Mouse (Mus musculus) small intestine, adult 2 months (tissue): Measurements from ENCODE around the gene Samd1. TPM values are rescaled to one million over a fixed set of nuclear protein-coding genes. Genes with fewer than 3 reads are reported as not detected.

ENCODE experiments used
- H3K27ac ChIP-seq: fragments of 200-500 bp; 2 replicates; pipeline ENCODE4 v1.5.1; 2012; ENCODE audit warnings: low read depth, low read length, control low read depth, inconsistent platforms; ENCODE audit not compliant: insufficient read depth
- H3K27me3 ChIP-seq: fragments of 200-500 bp; 2 replicates; pipeline ENCODE4 v1.6.1; 2012; ENCODE audit warnings: mild to moderate bottlenecking, moderate library complexity, low read length, inconsistent platforms; ENCODE audit not compliant: control insufficient read depth, insufficient read depth
- H3K36me3 ChIP-seq: fragments of 200-500 bp; 2 replicates; pipeline ENCODE4 v1.6.1; 2012; ENCODE audit warnings: mild to moderate bottlenecking, low read length, control low read depth, inconsistent platforms; ENCODE audit not compliant: control insufficient read depth, insufficient read depth
- H3K4me1 ChIP-seq: fragments of 200-500 bp; 2 replicates; pipeline ENCODE4 v1.6.1; 2012; ENCODE audit warnings: low read length, inconsistent platforms, mixed read lengths; ENCODE audit not compliant: control insufficient read depth, insufficient read depth, insufficient read length
- H3K4me3 ChIP-seq: fragments of 200-500 bp; 2 replicates; pipeline ENCODE4 v1.5.1; 2012; ENCODE audit warnings: low read depth, mild to moderate bottlenecking, control low read depth, inconsistent platforms, low read length, moderate library complexity
- CTCF ChIP-seq: fragments of 200-500 bp; IDR thresholded peaks from 2 replicates; pipeline ENCODE4 v1.5.1; 2012; ENCODE audit warnings: low read depth, mild to moderate bottlenecking, control low read depth, inconsistent platforms, low read length, moderate library complexity, mixed read lengths; ENCODE audit not compliant: insufficient replicate concordance, insufficient read length; ENCODE audit errors: extremely low read depth
- POLR2A ChIP-seq: fragments of 200-500 bp; IDR thresholded peaks from 2 replicates; pipeline ENCODE4 v1.6.1; 2012; ENCODE audit warnings: low read depth, mild to moderate bottlenecking, control low read depth, inconsistent platforms, low read length, moderate library complexity
- WGBS: fragments of 180-500 bp; shearing (Covaris S2); methylation state at CpG from one replicate; pipeline ENCODE4 v1.1.7; 2018; 5-methylcytosine and 5-hydroxymethylcytosine counted together
- polyA plus RNA-seq: library from polyadenylated mRNA; depleted of rRNA; stranded (reverse); fragments of >200 nt; gene quantifications from 2 replicates; pipeline ENCODE4 v1.2.3, GENCODE M21; 2012; rRNA removed

Samd1 gene
- polyA plus RNA-seq, 1 experiment: 35.1 TPM

DNA sequence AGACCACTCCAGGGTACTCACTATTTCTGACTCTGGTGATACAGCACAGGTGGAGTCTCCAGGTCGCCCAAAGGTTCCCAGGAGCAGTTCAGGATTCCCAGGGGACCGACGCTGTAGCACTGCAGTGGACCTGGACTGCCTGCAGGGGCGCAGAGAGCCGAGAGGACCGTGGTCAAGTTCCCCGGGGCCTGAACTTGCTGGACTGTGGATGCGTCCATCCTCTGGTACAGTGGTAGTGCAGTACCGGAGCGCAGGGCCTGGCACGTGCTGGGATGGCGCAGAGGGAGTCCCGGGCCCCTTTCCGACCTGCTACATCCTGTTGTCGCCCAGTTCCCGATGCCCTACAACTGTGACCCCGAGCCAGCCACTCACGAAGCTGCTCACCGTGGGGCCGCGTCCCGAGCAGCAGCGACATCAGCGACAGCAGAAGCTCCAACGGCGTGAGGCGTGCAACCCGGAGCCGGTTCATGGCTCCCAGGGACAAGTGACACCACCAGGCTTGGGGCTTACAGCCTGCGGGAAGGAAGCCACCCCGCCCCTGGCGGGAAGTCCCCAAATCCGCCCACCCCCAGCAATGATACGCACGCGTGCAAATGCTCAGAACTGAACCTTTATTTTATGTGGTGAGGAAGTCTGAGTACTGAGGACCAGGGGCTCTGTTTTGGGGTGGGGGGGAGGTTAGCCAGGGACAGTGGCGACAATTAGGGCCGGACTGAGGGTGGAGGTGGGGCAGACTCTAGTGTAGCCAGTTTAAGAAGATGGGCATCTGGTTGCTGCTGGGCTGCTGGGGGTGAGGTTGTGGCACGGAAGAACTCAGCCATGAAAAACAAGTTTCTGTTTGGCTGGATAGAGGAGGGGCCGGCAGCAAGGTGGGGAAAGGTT, 44.8 kb downstream of the Samd1 start, which contains the start of gene Il27ra:
Il27ra (minus strand) TSS at position 524 of the 882 bp plus-strand sequence.
- H3K27ac ChIP-seq: peak within 1 kb of the TSS; percentile 38; the same call in 1 of the 2 replicates
- H3K36me3 ChIP-seq: no peaks in the 10 kb centered on the region
- H3K27me3 ChIP-seq: peaks cover 17% of the 10 kb centered on the region; the same call in 1 of the 2 replicates
- no peak for TF ChIP-seq POLR2A
- peak; percentile 65; the same call in 1 of the 2 replicates for TF ChIP-seq CTCF
- H3K4me3 ChIP-seq: peak within 1 kb of the TSS; percentile 57
- peaks cover 3% of the 10 kb centered on the region for H3K4me1 ChIP-seq
- WGBS: 8% methylated on average over 40 of the region's 40 CpGs

DNA sequence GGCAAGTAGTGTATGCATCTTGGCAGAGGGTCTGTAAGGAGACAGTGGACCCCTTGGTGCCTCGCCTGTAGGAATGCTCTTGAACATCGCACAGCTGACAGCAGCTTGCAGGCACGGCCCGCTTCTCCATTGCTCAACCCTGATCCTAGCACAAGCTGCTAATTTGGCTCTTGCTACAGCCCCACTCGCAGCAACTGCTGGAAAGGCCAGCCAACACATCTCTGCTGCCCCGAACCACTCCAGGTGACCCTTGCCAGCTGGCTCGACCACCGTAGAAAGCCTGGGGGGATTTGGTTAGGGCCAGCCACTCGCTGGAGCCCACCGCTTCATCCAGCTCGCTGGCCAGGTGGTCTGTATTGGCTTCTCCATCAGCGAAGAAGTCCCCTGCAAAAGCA, 45.5 kb downstream of the Samd1 start:
- Histone ChIP-seq H3K4me3 (peak overlapping the region; percentile 57), H3K27me3 (peaks cover 17% of the 10 kb centered on the region; the same call in 1 of the 2 replicates), H3K27ac (no peak overlapping the region), H3K4me1 (peaks cover 3% of the 10 kb centered on the region), H3K36me3 (no peaks in the 10 kb centered on the region)
- TF ChIP-seq POLR2A (no peak), CTCF (no peak)
- 61% methylated on average over 12 of the region's 12 CpGs for WGBS

DNA sequence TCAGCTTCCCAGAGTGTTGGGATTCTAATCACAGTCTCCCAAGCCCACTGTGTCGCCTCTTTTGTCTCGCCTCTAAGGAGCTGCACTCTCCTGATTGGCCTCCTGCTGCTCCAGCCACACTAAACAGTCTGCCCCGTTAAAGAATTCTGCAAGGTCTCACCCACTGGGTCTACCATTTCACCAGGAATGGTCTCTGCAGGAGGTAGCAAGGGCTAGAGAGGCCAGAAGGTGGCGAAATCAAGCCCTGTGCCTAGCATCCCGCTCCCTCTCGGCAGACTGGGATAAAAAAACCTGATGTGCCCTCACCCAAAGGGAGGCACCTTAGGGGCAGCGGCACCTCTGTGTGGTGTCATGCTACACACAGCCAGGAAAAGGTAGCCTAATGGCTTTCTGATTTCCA, 46.6 kb downstream of the Samd1 start:
- TF ChIP-seq CTCF (no peak; the same call in 1 of the 2 replicates), POLR2A (peak; percentile 10; the same call in 1 of the 2 replicates)
- 36% methylated on average over 7 of the region's 7 CpGs for WGBS
- peaks cover 17% of the 10 kb centered on the region; the same call in 1 of the 2 replicates for H3K27me3 ChIP-seq
- H3K27ac ChIP-seq: no peak overlapping the region
- peaks cover 3% of the 10 kb centered on the region for H3K4me1 ChIP-seq
- no peaks in the 10 kb centered on the region for H3K36me3 ChIP-seq
- no peak overlapping the region for H3K4me3 ChIP-seq

DNA sequence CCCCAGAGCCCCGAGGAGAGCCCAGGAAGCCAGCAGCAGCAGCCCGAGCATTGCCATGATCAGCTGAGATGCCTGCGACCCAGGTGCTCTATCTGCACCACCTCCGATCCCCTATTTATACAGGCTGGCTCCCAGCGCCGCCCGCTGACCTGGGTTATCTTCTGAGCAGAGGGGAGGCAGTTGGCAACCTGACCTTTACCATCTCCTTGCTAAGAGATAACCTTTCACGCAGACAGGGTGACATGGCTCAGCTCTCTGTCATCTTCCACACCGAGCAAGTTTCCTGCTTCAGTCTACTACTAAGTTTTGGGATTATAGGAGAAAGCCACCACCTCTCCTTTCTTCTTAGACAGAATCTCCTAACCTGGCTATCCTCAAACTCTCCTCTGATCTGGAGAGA, 47.4 kb downstream of the Samd1 start, which contains the start of gene Rln3:
Rln3 (minus strand) TSS at position 101 of the 400 bp plus-strand sequence.
- H3K4me3 ChIP-seq: no peak within 1 kb of the TSS
- H3K36me3 ChIP-seq: no peaks in the 10 kb centered on the region
- TF ChIP-seq POLR2A (no peak), CTCF (no peak)
- no peak within 1 kb of the TSS for H3K27ac ChIP-seq
- peaks cover 3% of the 10 kb centered on the region for H3K4me1 ChIP-seq
- peaks cover 17% of the 10 kb centered on the region; the same call in 1 of the 2 replicates for H3K27me3 ChIP-seq
- 19% methylated on average over 9 of the region's 9 CpGs for WGBS

DNA sequence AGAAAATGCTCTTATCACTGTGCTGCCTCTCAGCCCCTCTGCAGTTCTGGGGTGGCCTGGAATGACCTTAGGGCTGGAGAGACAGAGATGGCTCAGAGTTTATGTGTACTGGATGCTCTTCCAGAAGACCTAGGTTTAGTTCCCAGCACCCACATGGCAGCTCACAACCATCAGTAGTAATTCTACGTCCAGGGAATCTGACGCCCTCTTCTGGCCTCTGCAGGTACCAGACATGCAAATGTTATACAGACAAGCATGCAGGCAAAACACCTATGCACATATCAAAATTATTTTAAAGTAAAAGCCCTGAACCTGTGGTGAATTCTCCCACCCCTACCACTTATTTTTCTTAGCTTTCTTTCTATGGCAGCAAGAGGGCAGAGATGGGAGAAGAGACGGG, 49.0 kb downstream of the Samd1 start:
- peaks cover 17% of the 10 kb centered on the region; the same call in 1 of the 2 replicates for H3K27me3 ChIP-seq
- H3K4me3 ChIP-seq: no peak overlapping the region
- H3K36me3 ChIP-seq: no peaks in the 10 kb centered on the region
- TF ChIP-seq CTCF (no peak), POLR2A (no peak)
- 80% methylated on average over 3 of the region's 3 CpGs for WGBS
- H3K27ac ChIP-seq: no peak overlapping the region
- peaks cover 3% of the 10 kb centered on the region for H3K4me1 ChIP-seq

DNA sequence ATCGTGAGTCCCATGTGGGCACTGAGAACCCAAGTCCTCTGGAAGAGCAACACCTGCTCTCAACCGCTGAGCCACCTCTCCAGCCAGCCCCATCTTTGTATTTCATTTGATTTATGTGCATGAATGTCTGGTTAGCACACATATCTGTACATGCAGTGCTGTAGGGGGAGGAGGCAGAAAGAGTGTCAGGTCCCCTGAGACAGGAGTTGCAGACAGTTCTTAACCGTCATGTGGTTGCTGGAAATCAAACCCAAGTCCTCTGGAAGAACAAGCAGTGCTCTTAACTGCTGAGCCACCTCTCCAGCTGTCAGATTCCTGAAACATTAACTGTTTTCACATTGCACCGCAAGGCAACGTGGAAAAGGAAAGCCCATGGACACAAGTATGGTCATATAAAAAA, 50.7 kb downstream of the Samd1 start:
- no peaks in the 10 kb centered on the region for H3K36me3 ChIP-seq
- TF ChIP-seq POLR2A (no peak), CTCF (no peak)
- no peak overlapping the region for H3K4me3 ChIP-seq
- no peaks in the 10 kb centered on the region for H3K4me1 ChIP-seq
- 79% methylated on average over 5 of the region's 5 CpGs for WGBS
- no peak overlapping the region for H3K27ac ChIP-seq
- peaks cover 12% of the 10 kb centered on the region; the same call in 1 of the 2 replicates for H3K27me3 ChIP-seq

Other genes with a start within 250 kb of the Samd1 start
- gene Adgrl1, start 97.6 kb upstream of the Samd1 start, polyA plus RNA-seq: 16.0 and 19.1 TPM in 2 replicates
- gene Gm10644, start 42.5 kb upstream of the Samd1 start, polyA plus RNA-seq: 0.43 and 0.44 TPM in 2 replicates
- 7.8 and 22.1 TPM in 2 replicates for gene Asf1b, start 42.2 kb upstream of the Samd1 start, polyA plus RNA-seq
- gene Prkaca, start 24.7 kb upstream of the Samd1 start, polyA plus RNA-seq: 21.8 and 43.8 TPM in 2 replicates
- 0.30 and 0.91 TPM in 2 replicates for gene 1700067K01Rik, start 3.8 kb downstream of the Samd1 start, polyA plus RNA-seq
- gene 2210011C24Rik, start 14.5 kb downstream of the Samd1 start, polyA plus RNA-seq: 9.1 and 13.5 TPM in 2 replicates
- 0.11 and 0.15 TPM in 2 replicates for gene Palm3, start 23.8 kb downstream of the Samd1 start, polyA plus RNA-seq
- 2.3 and 5.5 TPM in 2 replicates for gene Il27ra, start 44.9 kb downstream of the Samd1 start, polyA plus RNA-seq
- gene Rln3, start 47.3 kb downstream of the Samd1 start, polyA plus RNA-seq: 0.96 and 0.99 TPM in 2 replicates
- gene Gm10643, start 67.5 kb downstream of the Samd1 start, polyA plus RNA-seq: 0.48 TPM in 1 of 2 replicates, not detected in the other
- gene Rfx1, start 69.2 kb downstream of the Samd1 start, polyA plus RNA-seq: 23.2 and 42.2 TPM in 2 replicates
- 37.4 and 108 TPM in 2 replicates for gene Dcaf15, start 107.1 kb downstream of the Samd1 start, polyA plus RNA-seq
- gene Podnl1, start 128.3 kb downstream of the Samd1 start, polyA plus RNA-seq: 3.8 and 12.7 TPM in 2 replicates
- 21.0 and 50.8 TPM in 2 replicates for gene Cc2d1a, start 150.3 kb downstream of the Samd1 start, polyA plus RNA-seq
- gene 4930432K21Rik, start 150.4 kb downstream of the Samd1 start, polyA plus RNA-seq: 0.05 and 0.22 TPM in 2 replicates
- 0.22 and 0.62 TPM in 2 replicates for gene Nanos3, start 187.5 kb downstream of the Samd1 start, polyA plus RNA-seq
- 8.1 and 30.0 TPM in 2 replicates for gene Zswim4, start 239.4 kb downstream of the Samd1 start, polyA plus RNA-seq